Mouse (Mus musculus): ENCODE results near the gene Cd79a. TPM values are rescaled to one million over a fixed set of nuclear protein-coding genes. Genes with fewer than 3 reads are reported as not detected.

The Cd79a gene
- polyA plus RNA-seq, 1 experiment = 2.8 TPM

DNA sequence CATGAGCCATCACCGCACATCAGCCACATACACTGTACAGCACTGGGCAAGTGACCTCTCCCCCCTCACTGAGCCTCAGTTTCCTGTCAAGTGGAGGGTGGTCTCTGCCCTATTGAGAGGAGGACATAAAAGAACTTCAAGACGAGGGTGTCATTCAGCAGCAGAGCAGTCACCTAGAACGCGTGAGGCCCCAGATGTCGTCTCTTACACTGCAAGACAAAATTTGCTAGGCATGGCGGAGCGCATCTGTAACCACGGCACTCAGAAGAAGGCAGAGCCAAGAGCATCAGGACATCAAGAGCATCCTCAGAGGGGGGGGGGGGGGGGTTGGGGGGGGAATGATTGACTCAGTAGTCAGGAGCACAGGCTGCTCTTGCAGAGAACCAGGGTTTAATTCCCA, 912 bp upstream of the Cd79a start:
- H3K4me3 ChIP-seq (ENCODE audit: low read depth, low read length) = no peak overlapping the region
- H3K4me1 ChIP-seq (ENCODE audit: control insufficient read depth, insufficient read depth, low read length) = no peaks in the 10 kb centered on the region
- TF ChIP-seq POLR2A (IDR thresholded peaks at IDR 0.05; ENCODE audit: insufficient read depth, low read length) (no peak), CTCF (IDR thresholded peaks at IDR 0.05; ENCODE audit: low read depth, low read length) (no peak), EP300 (IDR thresholded peaks at IDR 0.05; ENCODE audit: insufficient read depth, low read depth, low read length) (no peak)
- H3K9me3 ChIP-seq (replicated peaks; ENCODE audit: control insufficient read depth, insufficient read depth, low read length, poor library complexity, severe bottlenecking) = no peaks in the 10 kb centered on the region
- H3K9ac ChIP-seq (ENCODE audit: low read depth, poor library complexity, severe bottlenecking) = no peak overlapping the region
- no peaks in the 10 kb centered on the region for H3K27me3 ChIP-seq (ENCODE audit: control insufficient read depth, insufficient read depth, low read length, poor library complexity, severe bottlenecking)
- no peak overlapping the region for H3K27ac ChIP-seq (ENCODE audit: insufficient read depth, low read length)
- no peaks in the 10 kb centered on the region for H3K36me3 ChIP-seq (ENCODE audit: control insufficient read depth, insufficient read depth, low read length, poor library complexity, severe bottlenecking)

DNA sequence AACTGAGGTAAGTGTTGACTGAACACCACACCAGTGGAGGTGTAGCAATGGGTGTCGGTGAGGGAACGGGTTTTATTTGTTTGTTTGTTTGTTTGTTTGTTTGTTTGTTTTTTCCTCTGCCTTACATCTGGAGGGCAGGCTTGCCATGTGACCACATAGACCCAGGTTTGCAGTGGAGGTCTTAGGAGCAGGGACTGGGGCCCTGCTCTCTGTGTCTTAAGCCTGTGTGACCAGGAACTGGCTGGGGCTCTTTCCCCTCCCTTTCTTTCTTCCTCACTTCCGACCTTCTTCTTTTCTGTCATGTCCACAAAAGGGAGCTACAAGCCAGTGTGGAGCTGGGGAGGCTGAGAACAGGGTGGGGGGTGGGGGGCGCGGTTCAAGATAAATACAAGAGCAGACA, 778 bp downstream of the Cd79a start:
- Histone ChIP-seq H3K27ac (ENCODE audit: insufficient read depth, low read length) (no peak overlapping the region), H3K9ac (ENCODE audit: low read depth, poor library complexity, severe bottlenecking) (no peak overlapping the region), H3K4me1 (ENCODE audit: control insufficient read depth, insufficient read depth, low read length) (peaks cover 3% of the 10 kb centered on the region), H3K27me3 (ENCODE audit: control insufficient read depth, insufficient read depth, low read length, poor library complexity, severe bottlenecking) (no peaks in the 10 kb centered on the region), H3K36me3 (ENCODE audit: control insufficient read depth, insufficient read depth, low read length, poor library complexity, severe bottlenecking) (no peaks in the 10 kb centered on the region), H3K9me3 (replicated peaks; ENCODE audit: control insufficient read depth, insufficient read depth, low read length, poor library complexity, severe bottlenecking) (no peaks in the 10 kb centered on the region), H3K4me3 (ENCODE audit: low read depth, low read length) (no peak overlapping the region)
- TF ChIP-seq EP300 (IDR thresholded peaks at IDR 0.05; ENCODE audit: insufficient read depth, low read depth, low read length) (no peak), CTCF (IDR thresholded peaks at IDR 0.05; ENCODE audit: low read depth, low read length) (no peak), POLR2A (IDR thresholded peaks at IDR 0.05; ENCODE audit: insufficient read depth, low read length) (no peak)

DNA sequence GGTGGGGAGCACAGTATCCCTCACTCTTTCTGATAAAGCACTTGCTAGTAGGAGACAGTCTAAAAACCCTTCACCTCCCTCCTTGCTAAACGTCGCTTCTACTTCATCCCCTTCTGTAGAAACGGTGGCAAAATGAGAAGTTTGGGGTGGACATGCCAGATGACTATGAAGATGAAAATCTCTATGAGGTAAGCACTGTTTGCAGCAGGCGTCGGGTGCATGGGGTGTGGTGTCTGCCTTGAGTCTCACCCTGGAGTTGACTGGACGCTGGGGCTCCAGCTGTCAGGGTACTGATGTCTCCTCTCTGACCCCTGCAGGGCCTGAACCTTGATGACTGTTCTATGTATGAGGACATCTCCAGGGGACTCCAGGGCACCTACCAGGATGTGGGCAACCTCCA, 3.9 kb downstream of the Cd79a start:
- H3K27me3 ChIP-seq (ENCODE audit: control insufficient read depth, insufficient read depth, low read length, poor library complexity, severe bottlenecking) = no peaks in the 10 kb centered on the region
- no peaks in the 10 kb centered on the region for H3K9me3 ChIP-seq (replicated peaks; ENCODE audit: control insufficient read depth, insufficient read depth, low read length, poor library complexity, severe bottlenecking)
- H3K4me1 ChIP-seq (ENCODE audit: control insufficient read depth, insufficient read depth, low read length) = peaks cover 3% of the 10 kb centered on the region
- TF ChIP-seq EP300 (IDR thresholded peaks at IDR 0.05; ENCODE audit: insufficient read depth, low read depth, low read length) (no peak), CTCF (IDR thresholded peaks at IDR 0.05; ENCODE audit: low read depth, low read length) (no peak), POLR2A (IDR thresholded peaks at IDR 0.05; ENCODE audit: insufficient read depth, low read length) (no peak)
- H3K9ac ChIP-seq (ENCODE audit: low read depth, poor library complexity, severe bottlenecking) = no peak overlapping the region
- H3K36me3 ChIP-seq (ENCODE audit: control insufficient read depth, insufficient read depth, low read length, poor library complexity, severe bottlenecking) = no peaks in the 10 kb centered on the region
- H3K4me3 ChIP-seq (ENCODE audit: low read depth, low read length) = no peak overlapping the region
- H3K27ac ChIP-seq (ENCODE audit: insufficient read depth, low read length) = no peak overlapping the region

DNA sequence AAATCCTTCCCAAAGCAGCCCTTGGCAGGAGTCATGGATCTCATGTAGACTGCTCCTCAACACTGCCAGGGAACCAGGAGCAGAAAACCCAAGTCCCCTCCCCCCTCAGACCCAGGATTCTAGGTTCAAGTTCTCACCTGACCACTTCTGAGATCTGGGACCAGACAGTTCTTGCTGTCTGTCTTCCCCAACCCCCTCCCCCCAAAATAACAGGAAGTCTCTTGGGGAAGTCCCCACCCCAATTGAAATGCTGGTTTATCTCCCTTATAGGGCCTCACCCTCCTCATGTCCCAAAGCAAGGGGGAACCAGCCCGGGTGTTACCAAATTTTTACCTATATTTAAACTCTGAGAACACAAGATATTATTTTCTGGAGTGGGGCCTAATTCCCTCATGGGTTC, 4.7 kb downstream of the Cd79a start:
- peaks cover 3% of the 10 kb centered on the region for H3K4me1 ChIP-seq (ENCODE audit: control insufficient read depth, insufficient read depth, low read length)
- peak overlapping the region; percentile 77; the same call in 1 of the 2 replicates for H3K9ac ChIP-seq (ENCODE audit: low read depth, poor library complexity, severe bottlenecking)
- H3K4me3 ChIP-seq (ENCODE audit: low read depth, low read length) = no peak overlapping the region
- H3K27ac ChIP-seq (ENCODE audit: insufficient read depth, low read length) = no peak overlapping the region
- no peaks in the 10 kb centered on the region for H3K27me3 ChIP-seq (ENCODE audit: control insufficient read depth, insufficient read depth, low read length, poor library complexity, severe bottlenecking)
- TF ChIP-seq POLR2A (IDR thresholded peaks at IDR 0.05; ENCODE audit: insufficient read depth, low read length) = no peak
- no peak for TF ChIP-seq CTCF (IDR thresholded peaks at IDR 0.05; ENCODE audit: low read depth, low read length)
- no peak for TF ChIP-seq EP300 (IDR thresholded peaks at IDR 0.05; ENCODE audit: insufficient read depth, low read depth, low read length)
- H3K36me3 ChIP-seq (ENCODE audit: control insufficient read depth, insufficient read depth, low read length, poor library complexity, severe bottlenecking) = no peaks in the 10 kb centered on the region
- no peaks in the 10 kb centered on the region for H3K9me3 ChIP-seq (replicated peaks; ENCODE audit: control insufficient read depth, insufficient read depth, low read length, poor library complexity, severe bottlenecking)

DNA sequence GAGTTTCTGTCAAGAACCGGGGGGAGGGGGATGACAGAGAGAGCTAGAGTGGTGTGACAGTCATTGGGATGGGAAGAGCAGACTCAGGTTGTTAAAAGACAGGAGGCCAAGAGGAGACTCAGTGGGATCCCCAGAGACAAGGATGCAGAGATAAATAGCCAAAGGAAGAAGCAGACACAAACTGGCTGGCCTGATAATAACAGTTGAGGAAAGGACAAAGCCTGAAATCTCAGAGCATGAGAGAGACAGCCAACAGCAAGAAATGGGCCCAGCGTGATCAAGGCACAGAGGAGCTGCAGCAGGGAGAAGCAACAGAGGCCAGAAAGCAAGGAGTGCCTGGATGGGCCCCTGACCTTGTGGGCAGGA, 5.1 kb downstream of the Cd79a start:
- TF ChIP-seq POLR2A (IDR thresholded peaks at IDR 0.05; ENCODE audit: insufficient read depth, low read length) = no peak
- TF ChIP-seq CTCF (IDR thresholded peaks at IDR 0.05; ENCODE audit: low read depth, low read length) = no peak
- no peak for TF ChIP-seq EP300 (IDR thresholded peaks at IDR 0.05; ENCODE audit: insufficient read depth, low read depth, low read length)
- Histone ChIP-seq H3K27me3 (ENCODE audit: control insufficient read depth, insufficient read depth, low read length, poor library complexity, severe bottlenecking) (no peaks in the 10 kb centered on the region), H3K4me1 (ENCODE audit: control insufficient read depth, insufficient read depth, low read length) (peaks cover 3% of the 10 kb centered on the region), H3K27ac (ENCODE audit: insufficient read depth, low read length) (peak overlapping the region; percentile 12), H3K9me3 (replicated peaks; ENCODE audit: control insufficient read depth, insufficient read depth, low read length, poor library complexity, severe bottlenecking) (no peaks in the 10 kb centered on the region), H3K36me3 (ENCODE audit: control insufficient read depth, insufficient read depth, low read length, poor library complexity, severe bottlenecking) (no peaks in the 10 kb centered on the region), H3K4me3 (ENCODE audit: low read depth, low read length) (peak overlapping the region; percentile 62), H3K9ac (ENCODE audit: low read depth, poor library complexity, severe bottlenecking) (peak overlapping the region; percentile 77)

DNA sequence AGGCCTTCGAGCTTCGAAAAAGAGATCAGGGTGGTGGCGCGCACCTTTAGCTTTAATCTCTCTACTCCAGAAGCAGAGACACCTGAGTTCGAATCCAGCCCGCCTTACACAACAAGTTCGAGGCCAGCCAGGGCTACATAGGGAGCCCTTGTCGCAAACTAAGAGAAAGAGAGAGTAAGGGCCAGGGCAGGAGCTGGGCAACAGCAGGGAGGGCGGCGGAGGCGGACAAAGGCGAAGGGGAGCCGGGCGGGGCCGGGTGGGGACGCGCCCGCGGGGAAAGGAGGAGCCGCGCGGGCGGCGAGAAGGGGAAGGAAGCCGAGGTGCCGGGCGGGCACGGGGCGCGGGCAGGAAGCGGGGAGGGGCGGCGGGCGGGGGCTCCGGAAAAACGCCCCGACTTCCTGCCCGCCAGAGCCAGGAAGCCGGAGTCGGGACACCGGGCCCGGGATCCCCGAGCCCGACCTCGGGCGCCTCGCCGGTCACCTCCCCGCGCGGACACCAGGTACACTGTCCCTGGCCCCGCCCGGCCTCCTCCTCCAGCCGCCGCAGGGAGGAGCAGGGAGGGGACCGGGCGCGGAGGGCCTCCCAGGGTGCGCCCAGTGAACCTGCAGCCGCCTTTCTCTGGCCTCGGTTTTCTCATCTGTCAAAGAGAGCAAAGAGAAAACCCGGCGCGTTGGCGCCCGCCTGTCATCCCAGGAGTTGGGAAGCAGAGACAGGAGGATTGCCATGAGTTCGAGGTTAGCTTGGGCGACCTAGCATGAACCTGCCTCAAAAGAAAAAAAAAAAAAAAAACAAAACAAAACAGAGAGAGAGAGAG, 5.7 kb downstream of the Cd79a start, which contains the start of gene Arhgef1:
Gene Arhgef1, plus strand, starts transcription at position 283 of the 814 bp plus-strand sequence.
- H3K27me3 ChIP-seq (ENCODE audit: control insufficient read depth, insufficient read depth, low read length, poor library complexity, severe bottlenecking) = no peaks in the 10 kb centered on the region
- no peaks in the 10 kb centered on the region for H3K9me3 ChIP-seq (replicated peaks; ENCODE audit: control insufficient read depth, insufficient read depth, low read length, poor library complexity, severe bottlenecking)
- no peak for TF ChIP-seq POLR2A (IDR thresholded peaks at IDR 0.05; ENCODE audit: insufficient read depth, low read length)
- no peak for TF ChIP-seq EP300 (IDR thresholded peaks at IDR 0.05; ENCODE audit: insufficient read depth, low read depth, low read length)
- TF ChIP-seq CTCF (IDR thresholded peaks at IDR 0.05; ENCODE audit: low read depth, low read length) = no peak
- peak within 1 kb of the TSS; percentile 62 for H3K4me3 ChIP-seq (ENCODE audit: low read depth, low read length)
- no peaks in the 10 kb centered on the region for H3K36me3 ChIP-seq (ENCODE audit: control insufficient read depth, insufficient read depth, low read length, poor library complexity, severe bottlenecking)
- H3K4me1 ChIP-seq (ENCODE audit: control insufficient read depth, insufficient read depth, low read length) = peaks cover 3% of the 10 kb centered on the region
- peak within 1 kb of the TSS; percentile 77 for H3K9ac ChIP-seq (ENCODE audit: low read depth, poor library complexity, severe bottlenecking)
- peak within 1 kb of the TSS; percentile 12 for H3K27ac ChIP-seq (ENCODE audit: insufficient read depth, low read length)
